ENCODE assay signal across 12 mouse cellular contexts in genomic region chr4:100187563-100188200, GRCm38 (mm10).
DNase-seq lines count a peak whose midpoint lies in the region; ATAC-seq and TF ChIP-seq lines count a peak whose summit lies in the region.
"Had no signal": no experiment of that assay in that cellular context is flagged by ENCODE, and none has a peak within 500 bp of the region (broad histone marks: within the 10 kb centered on the region; RNA-seq: fewer than 3 reads in every experiment).

No protein-coding gene starts in this region.

- WGBS in heart, embryonic 15.5 days: 34% methylated on average over 6 of the region's 6 CpGs

- peak; percentile 22 for DNase-seq in kidney, adult 18-20 months
- DNase-seq in kidney, postnatal 10 days: no peak
- DNase-seq in brain, embryonic 14.5 days (ENCODE audit: low read depth): peak; percentile 11
- DNase-seq in kidney, postnatal 36 days: peak; percentile 15 to 35
- DNase-seq in cerebellum, postnatal 10 days: no peak
- no peak for DNase-seq in right cerebral cortex, postnatal 10 days (ENCODE audit: low spot score in 2 of 2)
- DNase-seq: cerebellum, postnatal 14 days had no signal

- H3K9me3 ChIP-seq in heart, embryonic 15.5 days (replicated peaks): no peaks in the 10 kb centered on the region
- H3K9me3 ChIP-seq: G1E; liver, embryonic 12.5 days had no signal

- TF ChIP-seq POLR2A in brain, embryonic 14.5 days (IDR thresholded peaks at IDR 0.05; ENCODE audit: borderline replicate concordance, extremely low read depth, insufficient read depth, insufficient read length, poor library complexity, severe bottlenecking): no peak

- H3K36me3 ChIP-seq in heart, embryonic 15.5 days: no peaks in the 10 kb centered on the region
- H3K36me3 ChIP-seq: G1E; liver, embryonic 12.5 days had no signal

- no peak overlapping the region for H3K4me2 ChIP-seq in heart, embryonic 15.5 days
- H3K4me2 ChIP-seq: liver, embryonic 12.5 days had no signal

- H3K9ac ChIP-seq in heart, embryonic 15.5 days: no peak overlapping the region
- H3K9ac ChIP-seq: liver, embryonic 12.5 days had no signal

- H3K27me3 ChIP-seq in heart, embryonic 15.5 days: no peaks in the 10 kb centered on the region
- H3K27me3 ChIP-seq: liver, embryonic 12.5 days had no signal

- no peak for TF ChIP-seq CTCF in brain, embryonic 14.5 days (IDR thresholded peaks at IDR 0.05; ENCODE audit: borderline replicate concordance, extremely low read depth, insufficient read depth, insufficient read length)

- H3K4me1 ChIP-seq in heart, embryonic 15.5 days (replicated peaks): peaks cover 32% of the 10 kb centered on the region

- peak overlapping the region; percentile 70 for H3K27ac ChIP-seq in heart, embryonic 15.5 days
- H3K27ac ChIP-seq: liver, embryonic 12.5 days had no signal

- peak; percentile 40 for ATAC-seq in heart, embryonic 15.5 days (replicated peaks; ENCODE audit: insufficient number of reproducible peaks, insufficient read depth, low FRiP score, low read depth)
- ATAC-seq: inflammation-experienced regulatory T-cells, adult 6 months; liver, embryonic 12.5 days had no signal

- H3K4me3 ChIP-seq in heart, embryonic 15.5 days: no peak overlapping the region
- H3K4me3 ChIP-seq: liver, embryonic 12.5 days; myocyte had no signal

Comparison
In these comparisons a context has a peak if more than half of its experiments do, and no peak if none do; other contexts are left out.
1. DNase-seq: peak in kidney, adult 18-20 months (single experiment), brain, embryonic 14.5 days (single experiment) and kidney, postnatal 36 days (2 of 2); none in kidney, postnatal 10 days (single experiment), cerebellum, postnatal 10 days (0 of 2) and right cerebral cortex, postnatal 10 days (0 of 2).